Mouse (Mus musculus) limb, embryonic 14.5 days (tissue): Measurements from ENCODE around the gene Rgs10. TPM values are rescaled to one million over a fixed set of nuclear protein-coding genes. Genes with fewer than 3 reads are reported as not detected.

Experiments
- ATAC-seq: fragments of 200-750 bp; cut with Nextera tagmentation; 2 replicates; pipeline ENCODE4 v1.8.0; 2017; ENCODE audit warnings: low read depth, moderate number of reproducible peaks, moderate TSS enrichment; ENCODE audit not compliant: low FRiP score
- DNase-seq: peaks from one replicate; pipeline ENCODE4 v3.0.0-alpha.2; 2015; ENCODE audit warnings: low spot score
- H3K27ac ChIP-seq: fragments of 300-500 bp; sonication (generic); replicated peaks from 2 replicates; pipeline ENCODE4 v1.5.1; 2014; ENCODE audit warnings: low read depth, mild to moderate bottlenecking, low read length, moderate library complexity, mixed read lengths
- H3K27me3 ChIP-seq: fragments of 300-500 bp; sonication (generic); 2 replicates; pipeline ENCODE4 v1.6.1; 2014; ENCODE audit warnings: low read length, mixed read lengths; ENCODE audit not compliant: control insufficient read depth, insufficient read depth
- H3K36me3 ChIP-seq: fragments of 300-500 bp; sonication (generic); 2 replicates; pipeline ENCODE4 v1.6.1; 2014; ENCODE audit warnings: mild to moderate bottlenecking, low read length, moderate library complexity, mixed read lengths; ENCODE audit not compliant: control insufficient read depth, insufficient read depth
- H3K4me1 ChIP-seq: fragments of 300-500 bp; sonication (generic); 2 replicates; pipeline ENCODE4 v1.6.1; 2014; ENCODE audit warnings: antibody characterized with exemption, low read length, mixed read lengths; ENCODE audit not compliant: control insufficient read depth, insufficient read depth
- H3K4me2 ChIP-seq: fragments of 300-500 bp; sonication (generic); replicated peaks from 2 replicates; pipeline ENCODE4 v1.6.1; 2014; ENCODE audit warnings: low read depth, mild to moderate bottlenecking, low read length, moderate library complexity; ENCODE audit not compliant: severe bottlenecking
- H3K4me3 ChIP-seq: fragments of 300-500 bp; sonication (generic); replicated peaks from 2 replicates; pipeline ENCODE4 v1.5.1; 2014; ENCODE audit warnings: low read length
- H3K9ac ChIP-seq: fragments of 300-500 bp; sonication (generic); 2 replicates; pipeline ENCODE4 v1.6.1; 2014; ENCODE audit warnings: mild to moderate bottlenecking, low read depth, low read length, moderate library complexity; ENCODE audit not compliant: severe bottlenecking
- H3K9me3 ChIP-seq: fragments of 300-500 bp; sonication (generic); 2 replicates; pipeline ENCODE4 v1.6.1; 2016; ENCODE audit warnings: low read length; ENCODE audit not compliant: control insufficient read depth
- POLR2A ChIP-seq: fragments of 200-500 bp; IDR thresholded peaks from 2 replicates; pipeline ENCODE4 v1.8.0; 2012; ENCODE audit warnings: inconsistent platforms, mild to moderate bottlenecking, moderate library complexity, borderline replicate concordance; ENCODE audit not compliant: insufficient read depth, insufficient read length; ENCODE audit errors: extremely low read depth
- WGBS: fragments of 180-500 bp; shearing (Covaris S2); extraction: QIAGEN DNeasy Blood & Tissue Kit; methylation state at CpG from one replicate; pipeline ENCODE4 v1.1.7; 2014; 5-methylcytosine and 5-hydroxymethylcytosine counted together
- polyA plus RNA-seq, 2 experiments: library from polyadenylated mRNA; depleted of rRNA in 1 of 2; stranded (reverse) in 1 of 2; unstranded in 1 of 2; fragments of >200 nt; fragmentation: Nextera tagmentation in 1 of 2; extraction: Ambion mirVana in 1 of 2; gene quantifications; 2 replicates each; pipeline versions ENCODE4 v1.2.1 to v1.2.3; 2012 to 2014

Rgs10 gene
- polyA plus RNA-seq, 2 experiments = 13.6 to 17.7 TPM

DNA sequence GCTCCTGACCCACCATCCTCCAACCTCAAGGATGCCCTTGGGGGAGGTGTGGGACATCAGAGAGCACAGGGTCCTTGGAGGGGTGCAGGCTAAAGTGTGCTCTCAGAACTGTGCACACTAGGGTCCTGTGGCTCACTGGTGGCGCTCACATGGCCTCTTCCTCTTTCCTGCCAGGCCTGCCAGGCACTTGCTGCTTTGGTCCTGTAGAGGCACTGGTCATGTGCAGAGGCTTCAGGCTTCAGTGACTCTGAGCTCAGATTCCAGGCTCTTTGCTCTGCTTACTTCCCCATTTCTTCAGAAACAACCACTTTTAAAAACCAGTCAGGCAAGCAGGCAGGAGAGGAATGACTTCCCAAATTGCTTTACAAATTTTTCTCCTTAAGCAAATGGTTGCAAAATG, 85.7 kb downstream of the Rgs10 start:
- H3K27ac ChIP-seq = no peak overlapping the region
- no peak overlapping the region for H3K4me2 ChIP-seq
- WGBS = 82% methylated on average over 1 of the region's 1 CpGs
- no peaks in the 10 kb centered on the region for H3K27me3 ChIP-seq
- no peaks in the 10 kb centered on the region for H3K36me3 ChIP-seq
- H3K9ac ChIP-seq = no peak overlapping the region
- no peak for DNase-seq
- no peaks in the 10 kb centered on the region for H3K4me1 ChIP-seq
- no peak for ATAC-seq
- no peak for TF ChIP-seq POLR2A
- no peak overlapping the region for H3K4me3 ChIP-seq
- H3K9me3 ChIP-seq = no peaks in the 10 kb centered on the region

GRCm38 (mm10) chr7:128330981-128331380, 87.6 kb downstream of the Rgs10 start:
- Histone ChIP-seq H3K4me3 (no peak overlapping the region), H3K4me2 (no peak overlapping the region), H3K9ac (no peak overlapping the region), H3K27ac (no peak overlapping the region), H3K36me3 (no peaks in the 10 kb centered on the region), H3K4me1 (no peaks in the 10 kb centered on the region), H3K9me3 (no peaks in the 10 kb centered on the region), H3K27me3 (no peaks in the 10 kb centered on the region)
- DNase-seq (no peak), ATAC-seq (no peak)
- 50% methylated on average over 9 of the region's 9 CpGs for WGBS
- no peak for TF ChIP-seq POLR2A

- Histone ChIP-seq H3K9me3 (no peaks in the 10 kb centered on the region), H3K27ac (no peak overlapping the region), H3K9ac (no peak overlapping the region), H3K4me2 (no peak overlapping the region), H3K4me3 (no peak overlapping the region), H3K36me3 (no peaks in the 10 kb centered on the region), H3K27me3 (no peaks in the 10 kb centered on the region), H3K4me1 (peaks cover 3% of the 10 kb centered on the region; the same call in 1 of the 2 replicates)
- no peak for TF ChIP-seq POLR2A
- no peak for DNase-seq
- 75% methylated on average over 1 of the region's 1 CpGs for WGBS
- ATAC-seq = no peak
Measured at GRCm38 (mm10) chr7:128324977-128325376, 93.6 kb downstream of the Rgs10 start.

Other genes with a start within 250 kb of the Rgs10 start
- gene Cox6a2, start 212.4 kb downstream of the Rgs10 start, polyA plus RNA-seq (2012; rRNA removed) = 53.8 and 80.3 TPM in 2 replicates
- 40.2 and 70.8 TPM in 2 replicates for gene Cox6a2, start 212.4 kb downstream of the Rgs10 start, polyA plus RNA-seq (2014; fragmentation: Nextera tagmentation; extraction: Ambion mirVana)
- gene Armc5, start 181.4 kb downstream of the Rgs10 start, polyA plus RNA-seq (2012; rRNA removed) = 21.2 and 31.9 TPM in 2 replicates
- 14.5 and 16.7 TPM in 2 replicates for gene Armc5, start 181.4 kb downstream of the Rgs10 start, polyA plus RNA-seq (2014; fragmentation: Nextera tagmentation; extraction: Ambion mirVana)
- gene 9130023H24Rik, start 180.7 kb downstream of the Rgs10 start, polyA plus RNA-seq (2012; rRNA removed) = 3.2 and 3.4 TPM in 2 replicates
- gene 9130023H24Rik, start 180.7 kb downstream of the Rgs10 start, polyA plus RNA-seq (2014; fragmentation: Nextera tagmentation; extraction: Ambion mirVana) = 8.1 and 8.8 TPM in 2 replicates
- gene Tgfb1i1, start 171.9 kb downstream of the Rgs10 start, polyA plus RNA-seq (2012; rRNA removed) = 46.0 and 55.5 TPM in 2 replicates
- 51.2 and 55.4 TPM in 2 replicates for gene Tgfb1i1, start 171.9 kb downstream of the Rgs10 start, polyA plus RNA-seq (2014; fragmentation: Nextera tagmentation; extraction: Ambion mirVana)
- 0.04 TPM in 1 of 2 replicates, not detected in the other for gene Slc5a2, start 153.1 kb downstream of the Rgs10 start, polyA plus RNA-seq (2012; rRNA removed)
- not detected in 2 replicates for gene Slc5a2, start 153.1 kb downstream of the Rgs10 start, polyA plus RNA-seq (2014; fragmentation: Nextera tagmentation; extraction: Ambion mirVana)
- gene BC017158, start 120.6 kb downstream of the Rgs10 start, polyA plus RNA-seq (2012; rRNA removed) = 46.1 and 52.6 TPM in 2 replicates
- gene BC017158, start 120.6 kb downstream of the Rgs10 start, polyA plus RNA-seq (2014; fragmentation: Nextera tagmentation; extraction: Ambion mirVana) = 28.5 and 31.8 TPM in 2 replicates
- gene Tial1, start 43.0 kb upstream of the Rgs10 start, polyA plus RNA-seq (2012; rRNA removed) = 191 and 204 TPM in 2 replicates
- 42.6 and 43.5 TPM in 2 replicates for gene Tial1, start 43.0 kb upstream of the Rgs10 start, polyA plus RNA-seq (2014; fragmentation: Nextera tagmentation; extraction: Ambion mirVana)
- 22.2 and 27.8 TPM in 2 replicates for gene Bag3, start 104.9 kb upstream of the Rgs10 start, polyA plus RNA-seq (2012; rRNA removed)
- 18.0 and 18.7 TPM in 2 replicates for gene Bag3, start 104.9 kb upstream of the Rgs10 start, polyA plus RNA-seq (2014; fragmentation: Nextera tagmentation; extraction: Ambion mirVana)
- 10.6 and 10.9 TPM in 2 replicates for gene Inpp5f, start 192.6 kb upstream of the Rgs10 start, polyA plus RNA-seq (2012; rRNA removed)
- 20.2 and 24.3 TPM in 2 replicates for gene Inpp5f, start 192.6 kb upstream of the Rgs10 start, polyA plus RNA-seq (2014; fragmentation: Nextera tagmentation; extraction: Ambion mirVana)